In the genomic region with DNA sequence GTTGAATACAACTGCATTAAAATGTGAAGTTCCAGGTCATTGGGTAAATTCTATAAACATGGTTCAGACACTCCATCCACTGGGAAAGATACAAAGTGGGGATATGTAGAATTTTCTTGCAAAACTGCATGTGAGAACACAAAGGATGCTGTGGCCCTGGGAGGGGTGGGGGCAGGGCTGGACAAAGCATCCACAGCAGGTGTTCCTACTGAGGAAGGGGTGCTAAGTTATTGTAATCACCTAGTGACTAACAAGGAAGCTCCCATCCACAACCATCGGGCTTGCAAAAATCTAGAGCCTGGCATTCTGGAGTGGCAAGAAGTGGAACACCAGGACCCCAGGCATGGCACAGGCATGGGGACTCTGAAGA, we compare ENCODE assay signal across 16 mouse cellular contexts.
DNase-seq lines count a peak whose midpoint lies in the region; ATAC-seq lines count a peak whose summit lies in the region.
"Had no signal": no experiment of that assay in that cellular context is flagged by ENCODE, and none has a peak within 500 bp of the region (broad histone marks: within the 10 kb centered on the region; RNA-seq: fewer than 3 reads in every experiment).

No protein-coding gene starts in this region.

- peaks cover 12% of the 10 kb centered on the region for H3K4me1 ChIP-seq in hindbrain, embryonic 11.5 days (replicated peaks; ENCODE audit: control insufficient read depth, insufficient read depth, low read length)
- peaks cover 30% of the 10 kb centered on the region for H3K4me1 ChIP-seq in hindbrain, embryonic 16.5 days (ENCODE audit: control insufficient read depth, insufficient read depth, low read depth, low read length)
- H3K4me1 ChIP-seq in midbrain, embryonic 12.5 days: peaks cover 50% of the 10 kb centered on the region

- no peaks in the 10 kb centered on the region for H3K9me3 ChIP-seq in hindbrain, embryonic 11.5 days (ENCODE audit: control insufficient read depth, low read length)
- no peaks in the 10 kb centered on the region for H3K9me3 ChIP-seq in hindbrain, embryonic 16.5 days (ENCODE audit: control insufficient read depth, low read length)
- H3K9me3 ChIP-seq in midbrain, embryonic 12.5 days: no peaks in the 10 kb centered on the region
- H3K9me3 ChIP-seq: heart, embryonic 12.5 days; intestine, embryonic 15.5 days; limb, embryonic 15.5 days had no signal

- no peaks in the 10 kb centered on the region for H3K27me3 ChIP-seq in hindbrain, embryonic 11.5 days (ENCODE audit: control insufficient read depth, insufficient read depth, low read length)
- H3K27me3 ChIP-seq in hindbrain, embryonic 16.5 days (replicated peaks; ENCODE audit: control insufficient read depth, insufficient read depth, low read length): no peaks in the 10 kb centered on the region
- H3K27me3 ChIP-seq in midbrain, embryonic 12.5 days: no peaks in the 10 kb centered on the region
- H3K27me3 ChIP-seq: heart, embryonic 12.5 days; intestine, embryonic 15.5 days; limb, embryonic 15.5 days had no signal

- no peak for DNase-seq in hindbrain, embryonic 11.5 days (ENCODE audit: low spot score)
- DNase-seq in ES-CJ7 (ENCODE audit: low read depth, low spot score): peak; percentile 67
- DNase-seq in ZHBTc4 (ENCODE audit: low read depth, low spot score): peak; percentile 81
- DNase-seq in lung, postnatal 36 days: no peak
- no peak for DNase-seq in retina, postnatal 1 day
- DNase-seq in embryo, embryonic 11 days: no peak
- DNase-seq: adrenal gland, postnatal 36 days; gastrocnemius, postnatal 36 days; heart, postnatal 36 days; layer of hippocampus, postnatal 36 days; lung, postnatal 14 days had no signal

- no peak overlapping the region for H3K9ac ChIP-seq in hindbrain, embryonic 11.5 days (ENCODE audit: low read depth, low read length)
- H3K9ac ChIP-seq in hindbrain, embryonic 16.5 days (ENCODE audit: low read depth, low read length): no peak overlapping the region
- no peak overlapping the region for H3K9ac ChIP-seq in midbrain, embryonic 12.5 days (replicated peaks)
- H3K9ac ChIP-seq: heart, embryonic 12.5 days; intestine, embryonic 15.5 days; limb, embryonic 15.5 days had no signal

- no peak overlapping the region for H3K4me2 ChIP-seq in hindbrain, embryonic 11.5 days (replicated peaks; ENCODE audit: low read depth, low read length)
- H3K4me2 ChIP-seq in hindbrain, embryonic 16.5 days (ENCODE audit: low read length): no peak overlapping the region
- no peak overlapping the region for H3K4me2 ChIP-seq in midbrain, embryonic 12.5 days (replicated peaks)
- H3K4me2 ChIP-seq: heart, embryonic 12.5 days; intestine, embryonic 15.5 days; limb, embryonic 15.5 days had no signal

- no peak overlapping the region for H3K4me3 ChIP-seq in hindbrain, embryonic 11.5 days (ENCODE audit: low read depth, low read length)
- no peak overlapping the region for H3K4me3 ChIP-seq in hindbrain, embryonic 16.5 days (ENCODE audit: low read length)
- no peak overlapping the region for H3K4me3 ChIP-seq in midbrain, embryonic 12.5 days
- H3K4me3 ChIP-seq: heart, embryonic 12.5 days; intestine, embryonic 15.5 days; limb, embryonic 15.5 days had no signal

- ATAC-seq in hindbrain, embryonic 11.5 days (ENCODE audit: low FRiP score): no peak
- no peak for ATAC-seq in hindbrain, embryonic 16.5 days
- no peak for ATAC-seq in midbrain, embryonic 12.5 days (ENCODE audit: low FRiP score, low read depth)
- ATAC-seq: intestine, embryonic 15.5 days had no signal

- 41% methylated on average over 1 of the region's 1 CpGs for WGBS in hindbrain, embryonic 11.5 days
- WGBS in hindbrain, embryonic 16.5 days: 46% methylated on average over 1 of the region's 1 CpGs
- WGBS in midbrain, embryonic 12.5 days: 29% methylated on average over 1 of the region's 1 CpGs

- no peaks in the 10 kb centered on the region for H3K36me3 ChIP-seq in hindbrain, embryonic 11.5 days (ENCODE audit: control insufficient read depth, insufficient read depth, low read length)
- no peaks in the 10 kb centered on the region for H3K36me3 ChIP-seq in hindbrain, embryonic 16.5 days (ENCODE audit: control insufficient read depth, insufficient read depth, low read length)
- H3K36me3 ChIP-seq in midbrain, embryonic 12.5 days: no peaks in the 10 kb centered on the region
- H3K36me3 ChIP-seq: heart, embryonic 12.5 days; intestine, embryonic 15.5 days; limb, embryonic 15.5 days had no signal

- H3K27ac ChIP-seq in hindbrain, embryonic 11.5 days (ENCODE audit: low read depth, low read length): peak overlapping the region; percentile 58
- H3K27ac ChIP-seq in hindbrain, embryonic 16.5 days (ENCODE audit: low read depth, low read length): no peak overlapping the region
- H3K27ac ChIP-seq in midbrain, embryonic 12.5 days (replicated peaks): peak overlapping the region; percentile 61
- H3K27ac ChIP-seq: intestine, embryonic 15.5 days; limb, embryonic 15.5 days had no signal

Comparison
In these comparisons a context has a peak if more than half of its experiments do, and no peak if none do; other contexts are left out.
1. DNase-seq: peak in ES-CJ7 (single experiment) and ZHBTc4 (single experiment); none in hindbrain, embryonic 11.5 days (single experiment), lung, postnatal 36 days (single experiment), retina, postnatal 1 day (single experiment) and embryo, embryonic 11 days (single experiment).